Mouse (Mus musculus): ENCODE measurements around the gene Pcsk5.

DNA sequence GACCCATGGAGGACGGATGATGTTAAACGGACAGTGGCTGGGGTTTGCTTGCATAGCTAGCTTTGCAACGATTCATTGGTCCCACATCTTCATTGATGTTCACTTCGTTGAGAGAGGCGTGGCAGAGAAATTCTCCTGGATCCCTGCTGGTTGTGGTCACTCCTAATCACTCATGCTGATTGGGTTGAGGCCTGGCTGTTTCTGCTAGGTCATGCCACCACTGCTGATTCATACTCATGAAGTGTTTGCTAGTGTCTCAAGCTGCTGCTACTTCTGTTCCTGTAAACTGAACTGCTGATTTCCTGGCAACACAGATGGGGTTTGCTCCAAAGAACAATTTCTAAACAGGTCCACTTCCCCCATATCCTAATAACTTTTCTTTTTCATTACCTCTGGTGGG, 430.6 kb downstream of the Pcsk5 start:
- TF ChIP-seq CEBPB (IDR thresholded peaks at IDR 0.05; ENCODE audit: insufficient read depth, poor library complexity, severe bottlenecking) = no peak
- TF ChIP-seq REST (IDR thresholded peaks at IDR 0.05; ENCODE audit: insufficient read depth, insufficient read length) = no peak
- no peak for TF ChIP-seq POLR2A (IDR thresholded peaks at IDR 0.05; ENCODE audit: insufficient read length, low read depth)
- TF ChIP-seq MYOD1 (IDR thresholded peaks at IDR 0.05; ENCODE audit: control insufficient read depth in 1 of 3, insufficient read length in 2 of 3, low read depth in 2 of 3) = no peak
- TF ChIP-seq E2F4 (IDR thresholded peaks at IDR 0.05; ENCODE audit: insufficient read depth) = no peak
- TF ChIP-seq USF1 (IDR thresholded peaks at IDR 0.05; ENCODE audit: low read depth) = no peak
- TF ChIP-seq POLR2AphosphoS2 (IDR thresholded peaks at IDR 0.05; ENCODE audit: insufficient read length, low read depth) = no peak
- TF ChIP-seq MYOG (IDR thresholded peaks at IDR 0.05; ENCODE audit: control insufficient read depth in 1 of 3, insufficient read depth in 1 of 3, insufficient read length in 2 of 3, low read depth in 2 of 3) = no peak
- no peak for TF ChIP-seq MAX (IDR thresholded peaks at IDR 0.05; ENCODE audit: low read depth)
- TF ChIP-seq TCF12 (IDR thresholded peaks at IDR 0.05; ENCODE audit: insufficient read depth, poor library complexity, severe bottlenecking) = no peak

All from myocyte (in vitro differentiated cells).